Mouse (Mus musculus): ENCODE data around the gene Spata3. TPM values are rescaled to one million over a fixed set of nuclear protein-coding genes. Genes with fewer than 3 reads are reported as not detected.

The Spata3 gene
- polyA plus RNA-seq, 1 experiment from 2014 or later: not detected

- Histone ChIP-seq H3K27ac (ENCODE audit: low read length) (no peak overlapping the region), H3K4me1 (ENCODE audit: insufficient read depth, low read depth, low read length) (no peaks in the 10 kb centered on the region), H3K9me3 (ENCODE audit: low read length) (no peaks in the 10 kb centered on the region), H3K4me2 (replicated peaks; ENCODE audit: low read depth, low read length) (no peak overlapping the region), H3K9ac (replicated peaks; ENCODE audit: low read depth) (no peak overlapping the region), H3K27me3 (replicated peaks; ENCODE audit: insufficient read depth, low read length) (peaks cover 10% of the 10 kb centered on the region), H3K36me3 (ENCODE audit: insufficient read depth, low read length) (no peaks in the 10 kb centered on the region), H3K4me3 (ENCODE audit: low read depth, low read length) (no peak overlapping the region)
- no peak for DNase-seq (ENCODE audit: low spot score)
- ATAC-seq: no peak
- 89% methylated on average over 3 of the region's 3 CpGs for WGBS
- no peak for TF ChIP-seq CTCF (IDR thresholded peaks at IDR 0.05)
- TF ChIP-seq EP300 (IDR thresholded peaks at IDR 0.05): no peak
Measured at GRCm38 (mm10) chr1:86040817-86041216, 24.2 kb downstream of the Spata3 start.

DNA sequence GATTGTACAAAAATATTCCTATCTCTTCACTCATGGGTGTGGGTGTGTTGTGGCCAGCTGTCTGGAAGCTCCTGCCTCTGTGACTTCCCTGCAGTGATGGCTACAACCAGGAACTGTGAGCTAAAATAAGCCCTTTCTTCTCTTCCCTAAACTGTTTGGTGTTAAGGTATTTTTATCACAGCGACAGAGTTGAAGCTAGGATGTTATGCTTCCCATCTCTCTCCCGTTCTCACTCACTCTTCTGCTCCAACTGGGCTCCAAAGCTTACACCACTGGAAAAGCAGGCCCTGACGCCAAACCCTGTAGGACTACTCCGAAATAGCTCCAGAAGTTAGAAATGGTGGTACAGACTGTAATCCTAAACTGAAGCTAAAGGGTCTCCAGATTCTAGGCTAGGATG is 28.4 kb downstream of the Spata3 start:
- H3K4me1 ChIP-seq (ENCODE audit: insufficient read depth, low read depth, low read length): peaks cover 9% of the 10 kb centered on the region; the same call in 1 of the 2 replicates
- TF ChIP-seq CTCF (IDR thresholded peaks at IDR 0.05) (no peak), EP300 (IDR thresholded peaks at IDR 0.05) (no peak)
- H3K36me3 ChIP-seq (ENCODE audit: insufficient read depth, low read length): no peaks in the 10 kb centered on the region
- ATAC-seq (no peak), DNase-seq (ENCODE audit: low spot score) (no peak)
- H3K9ac ChIP-seq (replicated peaks; ENCODE audit: low read depth): no peak overlapping the region
- no peak overlapping the region for H3K4me2 ChIP-seq (replicated peaks; ENCODE audit: low read depth, low read length)
- peaks cover 19% of the 10 kb centered on the region for H3K27me3 ChIP-seq (replicated peaks; ENCODE audit: insufficient read depth, low read length)
- H3K4me3 ChIP-seq (ENCODE audit: low read depth, low read length): no peak overlapping the region
- H3K27ac ChIP-seq (ENCODE audit: low read length): no peak overlapping the region
- no peaks in the 10 kb centered on the region for H3K9me3 ChIP-seq (ENCODE audit: low read length)
- 64% methylated on average over 4 of the region's 4 CpGs for WGBS

DNA sequence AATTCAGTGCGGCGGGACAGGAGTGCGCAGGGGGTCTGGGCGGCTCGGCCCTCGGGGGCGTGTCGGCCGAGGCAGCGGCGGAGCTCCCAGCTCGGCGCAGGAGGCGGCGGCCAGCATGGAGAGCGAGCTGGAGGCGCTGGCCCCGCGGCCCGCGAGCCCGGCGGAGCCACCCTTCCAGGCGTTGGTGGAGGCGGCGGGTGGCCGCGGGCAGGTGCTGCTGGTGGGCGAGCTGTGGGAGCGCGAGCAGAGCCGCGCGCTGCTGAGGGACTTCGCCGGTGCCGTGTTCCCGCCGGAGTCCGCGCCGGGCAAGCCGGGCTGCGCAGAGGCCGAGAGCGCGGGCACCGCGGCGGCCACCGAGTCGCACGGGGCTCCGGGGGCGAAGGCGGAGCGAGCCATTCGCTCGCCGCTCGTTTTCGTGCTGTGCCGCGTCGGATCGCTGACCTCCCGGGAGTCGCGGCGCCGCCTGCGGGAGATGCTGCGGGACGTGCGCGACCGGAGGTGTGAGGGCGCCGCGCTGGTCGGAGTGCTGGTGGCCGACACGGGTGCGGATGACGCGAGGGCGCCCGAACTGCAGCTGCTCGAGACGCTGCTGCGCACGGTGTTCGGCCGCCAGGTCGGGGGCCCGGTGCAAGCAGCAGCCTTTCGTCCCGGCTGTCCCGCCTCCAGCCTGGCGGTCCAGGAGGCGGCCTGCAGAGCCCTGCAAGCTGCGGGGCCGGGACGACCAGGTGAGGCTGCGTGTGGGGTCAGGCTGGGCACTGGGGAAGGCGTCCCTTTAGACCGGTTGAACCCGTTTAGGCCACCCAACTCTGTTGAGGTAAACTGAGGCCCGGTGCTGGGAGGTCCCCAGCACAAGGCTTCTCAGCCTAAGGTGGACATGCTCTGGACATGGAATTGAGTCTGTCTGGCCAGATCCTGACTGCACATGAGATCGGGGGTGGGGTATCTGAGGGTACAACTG is 29.5 kb downstream of the Spata3 start, which contains the start of gene 2810459M11Rik:
2810459M11Rik (plus strand) TSS at position 16 of the 958 bp plus-strand sequence.
- TF ChIP-seq CTCF (IDR thresholded peaks at IDR 0.05) (0 out of 2 replicates have a peak, but pooled peaks have one; percentile 10), EP300 (IDR thresholded peaks at IDR 0.05) (no peak)
- peak within 1 kb of the TSS; percentile 95 for H3K4me2 ChIP-seq (replicated peaks; ENCODE audit: low read depth, low read length)
- ATAC-seq (peak; percentile 66), DNase-seq (ENCODE audit: low spot score) (peak; percentile 34)
- peak within 1 kb of the TSS; percentile 45 for H3K4me3 ChIP-seq (ENCODE audit: low read depth, low read length)
- H3K27me3 ChIP-seq (replicated peaks; ENCODE audit: insufficient read depth, low read length): peaks cover 19% of the 10 kb centered on the region
- H3K4me1 ChIP-seq (ENCODE audit: insufficient read depth, low read depth, low read length): peaks cover 9% of the 10 kb centered on the region; the same call in 1 of the 2 replicates
- H3K27ac ChIP-seq (ENCODE audit: low read length): no peak within 1 kb of the TSS
- WGBS: 2% methylated on average over 79 of the region's 110 CpGs
- H3K9ac ChIP-seq (replicated peaks; ENCODE audit: low read depth): no peak within 1 kb of the TSS
- no peaks in the 10 kb centered on the region for H3K36me3 ChIP-seq (ENCODE audit: insufficient read depth, low read length)
- H3K9me3 ChIP-seq (ENCODE audit: low read length): no peaks in the 10 kb centered on the region

GRCm38 (mm10) chr1:86046833-86047563 is 30.4 kb downstream of the Spata3 start:
- H3K9me3 ChIP-seq (ENCODE audit: low read length): no peaks in the 10 kb centered on the region
- H3K27ac ChIP-seq (ENCODE audit: low read length): no peak overlapping the region
- peaks cover 19% of the 10 kb centered on the region for H3K27me3 ChIP-seq (replicated peaks; ENCODE audit: insufficient read depth, low read length)
- peak; percentile 14 for DNase-seq (ENCODE audit: low spot score)
- peaks cover 9% of the 10 kb centered on the region; the same call in 1 of the 2 replicates for H3K4me1 ChIP-seq (ENCODE audit: insufficient read depth, low read depth, low read length)
- WGBS: 17% methylated on average over 24 of the region's 24 CpGs
- ATAC-seq: no peak
- H3K4me2 ChIP-seq (replicated peaks; ENCODE audit: low read depth, low read length): peak overlapping the region; percentile 95
- no peaks in the 10 kb centered on the region for H3K36me3 ChIP-seq (ENCODE audit: insufficient read depth, low read length)
- no peak overlapping the region for H3K9ac ChIP-seq (replicated peaks; ENCODE audit: low read depth)
- no peak for TF ChIP-seq CTCF (IDR thresholded peaks at IDR 0.05)
- no peak for TF ChIP-seq EP300 (IDR thresholded peaks at IDR 0.05)
- peak overlapping the region; percentile 45; the same call in 1 of the 2 replicates for H3K4me3 ChIP-seq (ENCODE audit: low read depth, low read length)

- Histone ChIP-seq H3K9ac (replicated peaks; ENCODE audit: low read depth) (no peak overlapping the region), H3K27ac (ENCODE audit: low read length) (no peak overlapping the region), H3K36me3 (ENCODE audit: insufficient read depth, low read length) (no peaks in the 10 kb centered on the region), H3K4me3 (ENCODE audit: low read depth, low read length) (no peak overlapping the region), H3K4me2 (replicated peaks; ENCODE audit: low read depth, low read length) (no peak overlapping the region), H3K4me1 (ENCODE audit: insufficient read depth, low read depth, low read length) (peaks cover 9% of the 10 kb centered on the region; the same call in 1 of the 2 replicates), H3K27me3 (replicated peaks; ENCODE audit: insufficient read depth, low read length) (peaks cover 19% of the 10 kb centered on the region), H3K9me3 (ENCODE audit: low read length) (no peaks in the 10 kb centered on the region)
- DNase-seq (ENCODE audit: low spot score) (peak; percentile 16), ATAC-seq (no peak)
- 68% methylated on average over 4 of the region's 4 CpGs for WGBS
- TF ChIP-seq CTCF (IDR thresholded peaks at IDR 0.05) (no peak), EP300 (IDR thresholded peaks at IDR 0.05) (no peak)
Measured at GRCm38 (mm10) chr1:86048231-86048630, 31.6 kb downstream of the Spata3 start.

- Histone ChIP-seq H3K4me2 (replicated peaks; ENCODE audit: low read depth, low read length) (no peak overlapping the region), H3K27me3 (replicated peaks; ENCODE audit: insufficient read depth, low read length) (peaks cover 19% of the 10 kb centered on the region), H3K27ac (ENCODE audit: low read length) (no peak overlapping the region), H3K4me3 (ENCODE audit: low read depth, low read length) (no peak overlapping the region), H3K4me1 (ENCODE audit: insufficient read depth, low read depth, low read length) (peaks cover 9% of the 10 kb centered on the region; the same call in 1 of the 2 replicates), H3K36me3 (ENCODE audit: insufficient read depth, low read length) (no peaks in the 10 kb centered on the region), H3K9ac (replicated peaks; ENCODE audit: low read depth) (no peak overlapping the region), H3K9me3 (ENCODE audit: low read length) (no peaks in the 10 kb centered on the region)
- DNase-seq (ENCODE audit: low spot score) (no peak), ATAC-seq (peak; percentile 60)
- WGBS: 60% methylated on average over 3 of the region's 3 CpGs
- TF ChIP-seq CTCF (IDR thresholded peaks at IDR 0.05) (no peak), EP300 (IDR thresholded peaks at IDR 0.05) (no peak)
Measured at GRCm38 (mm10) chr1:86048744-86049143, 32.1 kb downstream of the Spata3 start.
